Mouse (Mus musculus) stomach, postnatal 0 days (tissue): Measurements from ENCODE around the gene Stac2.

Source experiments
- CTCF ChIP-seq: IDR thresholded peaks from 2 replicates; pipeline ENCODE4 v1.5.1; 2016; ENCODE audit warnings: antibody characterized with exemption, low read depth, mild to moderate bottlenecking, moderate library complexity
- EP300 ChIP-seq: optimal IDR thresholded peaks from 2 replicates; pipeline ENCODE3; 2016; ENCODE audit warnings: antibody characterized with exemption

- TF ChIP-seq CTCF: no peak
- no peak for TF ChIP-seq EP300
These were observed 48.2 kb downstream of the Stac2 start for GRCm38 (mm10) chr11:98005076-98005475.
